Mouse (Mus musculus): ENCODE results near the gene Sema4b. TPM values are rescaled to one million over a fixed set of nuclear protein-coding genes. Genes with fewer than 3 reads are reported as not detected.

Sema4b gene
- polyA plus RNA-seq, 1 experiment from 2014 or later, result 6.9 TPM

DNA sequence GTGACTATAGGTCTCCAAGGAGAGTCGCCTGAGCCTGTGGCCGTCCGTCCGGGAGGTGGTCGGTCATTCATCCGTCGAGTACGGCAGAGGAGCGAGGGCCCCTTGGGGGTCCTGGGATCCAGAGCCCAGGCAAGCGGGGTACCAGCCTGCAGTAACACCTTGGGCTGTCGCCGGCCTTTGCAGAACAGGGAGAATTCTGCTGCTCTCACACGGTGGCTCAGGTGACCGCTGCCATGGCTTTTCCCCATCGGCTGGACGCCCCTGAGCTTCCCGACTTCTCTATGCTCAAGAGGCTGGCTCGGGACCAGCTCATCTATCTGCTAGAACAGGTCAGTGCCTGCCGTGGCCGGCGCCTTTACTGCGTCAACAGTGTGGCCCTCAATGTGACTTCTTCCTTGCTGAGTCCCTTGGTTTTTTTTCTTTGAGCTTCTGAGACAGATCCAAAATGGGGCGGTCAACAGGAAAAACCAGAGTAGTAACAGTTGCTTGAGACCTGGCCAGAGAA is 83.2 kb downstream of the Sema4b start:
- Histone ChIP-seq H3K4me1 (ENCODE audit: control insufficient read depth, insufficient read depth, low read length) (no peaks in the 10 kb centered on the region), H3K9me3 (replicated peaks; ENCODE audit: control insufficient read depth, low read length) (peaks cover 4% of the 10 kb centered on the region; the same call in 1 of the 2 replicates), H3K4me3 (ENCODE audit: low read depth, low read length) (peak overlapping the region; percentile 77), H3K27me3 (ENCODE audit: control insufficient read depth, insufficient read depth, low read length) (no peaks in the 10 kb centered on the region), H3K4me2 (ENCODE audit: low read depth, low read length) (peak overlapping the region; percentile 85), H3K9ac (replicated peaks; ENCODE audit: low read length) (peak overlapping the region; percentile 69), H3K36me3 (replicated peaks; ENCODE audit: control insufficient read depth, insufficient read depth, low read depth, low read length) (peaks cover 11% of the 10 kb centered on the region), H3K27ac (replicated peaks; ENCODE audit: low read depth, low read length) (no peak overlapping the region)
- peak; percentile 4 for DNase-seq (ENCODE audit: low spot score)
- WGBS, result 2% methylated on average over 23 of the region's 23 CpGs
- peak; percentile 65 for ATAC-seq (replicated peaks; ENCODE audit: insufficient number of reproducible peaks, low FRiP score, low TSS enrichment, low read depth)

DNA sequence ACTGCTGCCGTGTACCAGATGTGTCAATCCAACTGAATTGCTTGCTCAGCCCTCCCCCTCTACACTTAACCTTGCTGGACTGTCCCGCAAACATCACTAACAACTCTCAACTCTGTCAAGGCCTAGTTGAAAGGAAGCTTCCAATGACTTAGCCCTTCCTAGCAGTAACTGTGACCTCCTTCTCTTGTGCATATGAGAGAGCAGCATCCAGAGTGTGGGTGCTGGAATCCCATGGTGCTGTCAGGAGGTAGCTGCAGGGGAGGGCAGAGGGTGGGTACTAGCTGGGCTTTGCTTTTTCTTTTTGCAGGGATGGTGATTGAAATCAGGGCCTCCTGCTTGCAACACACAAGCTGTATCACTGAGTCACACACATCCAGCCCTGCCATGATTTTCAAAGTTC is 86.8 kb downstream of the Sema4b start:
- Histone ChIP-seq H3K4me3 (ENCODE audit: low read depth, low read length) (no peak overlapping the region), H3K9me3 (replicated peaks; ENCODE audit: control insufficient read depth, low read length) (peaks cover 5% of the 10 kb centered on the region; the same call in 1 of the 2 replicates), H3K27me3 (ENCODE audit: control insufficient read depth, insufficient read depth, low read length) (no peaks in the 10 kb centered on the region), H3K4me2 (ENCODE audit: low read depth, low read length) (no peak overlapping the region), H3K4me1 (ENCODE audit: control insufficient read depth, insufficient read depth, low read length) (no peaks in the 10 kb centered on the region), H3K36me3 (replicated peaks; ENCODE audit: control insufficient read depth, insufficient read depth, low read depth, low read length) (peaks cover 20% of the 10 kb centered on the region), H3K27ac (replicated peaks; ENCODE audit: low read depth, low read length) (no peak overlapping the region), H3K9ac (replicated peaks; ENCODE audit: low read length) (no peak overlapping the region)
- DNase-seq (ENCODE audit: low spot score) (no peak), ATAC-seq (replicated peaks; ENCODE audit: insufficient number of reproducible peaks, low FRiP score, low TSS enrichment, low read depth) (no peak)
- WGBS, result 92% methylated on average over 2 of the region's 2 CpGs

Other genes starting within 250 kb of the Sema4b start
- gene Zfp710, start 162.0 kb upstream of the Sema4b start, polyA plus RNA-seq (2014; fragmentation: Nextera tagmentation; extraction: Ambion mirVana), result 16.4 and 17.8 TPM in 2 replicates
- 488 and 508 TPM in 2 replicates for gene Idh2, start 71.4 kb upstream of the Sema4b start, polyA plus RNA-seq (2014; fragmentation: Nextera tagmentation; extraction: Ambion mirVana)
- gene Cib1, start 46.0 kb downstream of the Sema4b start, polyA plus RNA-seq (2014; fragmentation: Nextera tagmentation; extraction: Ambion mirVana), result 53.7 and 59.5 TPM in 2 replicates
- 2.2 and 3.9 TPM in 2 replicates for gene Gdpgp1, start 46.0 kb downstream of the Sema4b start, polyA plus RNA-seq (2014; fragmentation: Nextera tagmentation; extraction: Ambion mirVana)
- 0.13 and 0.35 TPM in 2 replicates for gene Ttll13, start 59.5 kb downstream of the Sema4b start, polyA plus RNA-seq (2014; fragmentation: Nextera tagmentation; extraction: Ambion mirVana)
- 50.2 and 53.4 TPM in 2 replicates for gene Ngrn, start 74.4 kb downstream of the Sema4b start, polyA plus RNA-seq (2014; fragmentation: Nextera tagmentation; extraction: Ambion mirVana)
- 7.7 and 10.1 TPM in 2 replicates for gene Vps33b, start 82.8 kb downstream of the Sema4b start, polyA plus RNA-seq (2014; fragmentation: Nextera tagmentation; extraction: Ambion mirVana)
- gene Prc1, start 107.6 kb downstream of the Sema4b start, polyA plus RNA-seq (2014; fragmentation: Nextera tagmentation; extraction: Ambion mirVana), result 154 and 172 TPM in 2 replicates
- 7.5 and 8.4 TPM in 2 replicates for gene Rccd1, start 137.6 kb downstream of the Sema4b start, polyA plus RNA-seq (2014; fragmentation: Nextera tagmentation; extraction: Ambion mirVana)
- 26.5 and 31.1 TPM in 2 replicates for gene Unc45a, start 154.2 kb downstream of the Sema4b start, polyA plus RNA-seq (2014; fragmentation: Nextera tagmentation; extraction: Ambion mirVana)
- gene Hddc3, start 156.3 kb downstream of the Sema4b start, polyA plus RNA-seq (2014; fragmentation: Nextera tagmentation; extraction: Ambion mirVana), result 25.7 and 28.4 TPM in 2 replicates
- gene Man2a2, start 184.5 kb downstream of the Sema4b start, polyA plus RNA-seq (2014; fragmentation: Nextera tagmentation; extraction: Ambion mirVana), result 6.6 and 9.3 TPM in 2 replicates
- gene Fes, start 201.1 kb downstream of the Sema4b start, polyA plus RNA-seq (2014; fragmentation: Nextera tagmentation; extraction: Ambion mirVana), result 6.6 and 8.3 TPM in 2 replicates
- 5.2 and 6.0 TPM in 2 replicates for gene Furin, start 218.6 kb downstream of the Sema4b start, polyA plus RNA-seq (2014; fragmentation: Nextera tagmentation; extraction: Ambion mirVana)